Mouse (Mus musculus) kidney, embryonic 15.5 days (tissue): ENCODE measurements at regions not wholly inside any gene's neighbourhood (a gene's known extent, or its start where the extent isn't known, plus 50 kb on each side); places are given as distances from the start of the nearest gene placed in this dataset.

Experiments used
- ATAC-seq: fragments of 200-750 bp; cut with Nextera tagmentation; replicated peaks from 2 replicates; pipeline ENCODE4 v1.8.0; 2017; ENCODE audit warnings: moderate TSS enrichment; ENCODE audit not compliant: low FRiP score
- H3K27ac ChIP-seq: fragments of 300-500 bp; sonication (generic); 2 replicates; pipeline ENCODE4 v1.5.1; 2015; ENCODE audit warnings: mild to moderate bottlenecking, inconsistent platforms
- H3K27me3 ChIP-seq: fragments of 300-500 bp; sonication (generic); 2 replicates; pipeline ENCODE4 v1.6.1; 2015; ENCODE audit warnings: inconsistent platforms
- H3K36me3 ChIP-seq: fragments of 300-500 bp; sonication (generic); 2 replicates; pipeline ENCODE4 v1.6.1; 2015; ENCODE audit warnings: inconsistent platforms
- H3K4me1 ChIP-seq: fragments of 300-500 bp; sonication (generic); 2 replicates; pipeline ENCODE4 v1.6.1; 2015; ENCODE audit warnings: inconsistent platforms
- H3K4me2 ChIP-seq: fragments of 300-500 bp; sonication (generic); 2 replicates; pipeline ENCODE4 v1.6.1; 2015; ENCODE audit warnings: moderate library complexity, mild to moderate bottlenecking, inconsistent platforms
- H3K4me3 ChIP-seq: fragments of 300-500 bp; sonication (generic); replicated peaks from 2 replicates; pipeline ENCODE4 v1.5.1; 2015; ENCODE audit warnings: mild to moderate bottlenecking, inconsistent platforms
- H3K9ac ChIP-seq: fragments of 300-500 bp; sonication (generic); 2 replicates; pipeline ENCODE4 v1.6.1; 2015; ENCODE audit warnings: mild to moderate bottlenecking, inconsistent platforms
- H3K9me3 ChIP-seq: fragments of 300-500 bp; sonication (generic); replicated peaks from 2 replicates; pipeline ENCODE4 v1.6.1; 2016; ENCODE audit warnings: inconsistent platforms
- WGBS: fragments of 180-500 bp; shearing (Covaris S2); methylation state at CpG from one replicate; pipeline ENCODE4 v1.1.7; 2015; ENCODE audit warnings: mixed read lengths; 5-methylcytosine and 5-hydroxymethylcytosine counted together

GRCm38 (mm10) chr2:137343736-137344135 is 227.3 kb upstream of the Jag1 start:
- no peaks in the 10 kb centered on the region for H3K27me3 ChIP-seq
- no peak overlapping the region for H3K4me2 ChIP-seq
- no peak overlapping the region for H3K9ac ChIP-seq
- no peaks in the 10 kb centered on the region for H3K36me3 ChIP-seq
- no peak for ATAC-seq
- no peaks in the 10 kb centered on the region for H3K9me3 ChIP-seq
- no peak overlapping the region for H3K4me3 ChIP-seq
- 70% methylated on average over 2 of the region's 2 CpGs for WGBS
- no peak overlapping the region for H3K27ac ChIP-seq
- H3K4me1 ChIP-seq: no peaks in the 10 kb centered on the region

- Histone ChIP-seq H3K9ac (no peak overlapping the region), H3K4me1 (no peaks in the 10 kb centered on the region), H3K27ac (no peak overlapping the region), H3K27me3 (no peaks in the 10 kb centered on the region), H3K4me2 (no peak overlapping the region), H3K36me3 (no peaks in the 10 kb centered on the region), H3K9me3 (no peaks in the 10 kb centered on the region), H3K4me3 (no peak overlapping the region)
- peak; percentile 52; the same call in 1 of the 2 replicates for ATAC-seq
- 86% methylated on average over 8 of the region's 8 CpGs for WGBS
These were observed 213.6 kb upstream of the Jag1 start for GRCm38 (mm10) chr2:137329995-137330394.

- Histone ChIP-seq H3K4me1 (no peaks in the 10 kb centered on the region), H3K9ac (no peak overlapping the region), H3K27me3 (no peaks in the 10 kb centered on the region), H3K4me2 (no peak overlapping the region), H3K9me3 (no peaks in the 10 kb centered on the region), H3K36me3 (no peaks in the 10 kb centered on the region), H3K27ac (no peak overlapping the region), H3K4me3 (no peak overlapping the region)
- WGBS: 80% methylated on average over 5 of the region's 5 CpGs
- ATAC-seq: no peak
These were observed 207.0 kb upstream of the Jag1 start for GRCm38 (mm10) chr2:137323445-137323844.

GRCm38 (mm10) chr2:137310511-137310910 is 194.1 kb upstream of the Jag1 start:
- Histone ChIP-seq H3K9me3 (no peaks in the 10 kb centered on the region), H3K4me1 (0 out of 2 replicates have a peak, but pooled peaks cover 2% of the 10 kb centered on the region), H3K27me3 (no peaks in the 10 kb centered on the region), H3K27ac (no peak overlapping the region), H3K9ac (no peak overlapping the region), H3K36me3 (no peaks in the 10 kb centered on the region), H3K4me2 (no peak overlapping the region), H3K4me3 (no peak overlapping the region)
- no peak for ATAC-seq
- WGBS: 86% methylated on average over 4 of the region's 4 CpGs

- ATAC-seq: no peak
- H3K36me3 ChIP-seq: no peaks in the 10 kb centered on the region
- H3K27me3 ChIP-seq: no peaks in the 10 kb centered on the region
- no peak overlapping the region for H3K9ac ChIP-seq
- WGBS: 52% methylated on average over 9 of the region's 9 CpGs
- H3K4me1 ChIP-seq: 0 out of 2 replicates have a peak, but pooled peaks cover 2% of the 10 kb centered on the region
- no peak overlapping the region for H3K4me3 ChIP-seq
- no peak overlapping the region for H3K27ac ChIP-seq
- no peaks in the 10 kb centered on the region for H3K9me3 ChIP-seq
- H3K4me2 ChIP-seq: no peak overlapping the region
These were observed 191.7 kb upstream of the Jag1 start for GRCm38 (mm10) chr2:137308116-137308515.

- no peaks in the 10 kb centered on the region for H3K27me3 ChIP-seq
- H3K4me1 ChIP-seq: 0 out of 2 replicates have a peak, but pooled peaks cover under 1% of the 10 kb centered on the region
- no peak overlapping the region for H3K4me2 ChIP-seq
- H3K4me3 ChIP-seq: no peak overlapping the region
- ATAC-seq: no peak
- H3K9me3 ChIP-seq: no peaks in the 10 kb centered on the region
- no peaks in the 10 kb centered on the region for H3K36me3 ChIP-seq
- 64% methylated on average over 4 of the region's 4 CpGs for WGBS
- H3K27ac ChIP-seq: no peak overlapping the region
- H3K9ac ChIP-seq: no peak overlapping the region
These were observed 185.2 kb upstream of the Jag1 start for GRCm38 (mm10) chr2:137301474-137302267.

GRCm38 (mm10) chr2:137289231-137289630 is 172.8 kb upstream of the Jag1 start:
- WGBS: 88% methylated on average over 3 of the region's 3 CpGs
- ATAC-seq: no peak
- H3K27ac ChIP-seq: no peak overlapping the region
- H3K27me3 ChIP-seq: no peaks in the 10 kb centered on the region
- H3K4me2 ChIP-seq: no peak overlapping the region
- no peaks in the 10 kb centered on the region for H3K9me3 ChIP-seq
- H3K4me1 ChIP-seq: no peaks in the 10 kb centered on the region
- no peaks in the 10 kb centered on the region for H3K36me3 ChIP-seq
- H3K9ac ChIP-seq: no peak overlapping the region
- H3K4me3 ChIP-seq: no peak overlapping the region

GRCm38 (mm10) chr2:137271575-137272180 is 155.2 kb upstream of the Jag1 start:
- H3K36me3 ChIP-seq: no peaks in the 10 kb centered on the region
- no peak overlapping the region for H3K4me3 ChIP-seq
- 0 out of 2 replicates have a peak, but pooled peaks have one; percentile 56 for ATAC-seq
- H3K27ac ChIP-seq: no peak overlapping the region
- H3K9me3 ChIP-seq: no peaks in the 10 kb centered on the region
- no peaks in the 10 kb centered on the region for H3K4me1 ChIP-seq
- WGBS: 54% methylated on average over 5 of the region's 5 CpGs
- no peaks in the 10 kb centered on the region for H3K27me3 ChIP-seq
- H3K9ac ChIP-seq: no peak overlapping the region
- H3K4me2 ChIP-seq: no peak overlapping the region

- WGBS: 91% methylated on average over 2 of the region's 2 CpGs
- Histone ChIP-seq H3K9ac (no peak overlapping the region), H3K9me3 (no peaks in the 10 kb centered on the region), H3K36me3 (no peaks in the 10 kb centered on the region), H3K27ac (no peak overlapping the region), H3K4me2 (no peak overlapping the region), H3K27me3 (no peaks in the 10 kb centered on the region), H3K4me1 (no peaks in the 10 kb centered on the region), H3K4me3 (no peak overlapping the region)
- 0 out of 2 replicates have a peak, but pooled peaks have one; percentile 56 for ATAC-seq
These were observed 146.5 kb upstream of the Jag1 start for GRCm38 (mm10) chr2:137262911-137263310.

- H3K27me3 ChIP-seq: no peaks in the 10 kb centered on the region
- H3K9me3 ChIP-seq: no peaks in the 10 kb centered on the region
- no peak overlapping the region for H3K27ac ChIP-seq
- H3K9ac ChIP-seq: no peak overlapping the region
- ATAC-seq: no peak
- H3K36me3 ChIP-seq: no peaks in the 10 kb centered on the region
- H3K4me2 ChIP-seq: no peak overlapping the region
- no peak overlapping the region for H3K4me3 ChIP-seq
- 89% methylated on average over 8 of the region's 8 CpGs for WGBS
- H3K4me1 ChIP-seq: no peaks in the 10 kb centered on the region
These were observed 141.5 kb upstream of the Jag1 start for GRCm38 (mm10) chr2:137257847-137258515.

GRCm38 (mm10) chr2:137247931-137248330 is 131.5 kb upstream of the Jag1 start:
- H3K27ac ChIP-seq: no peak overlapping the region
- ATAC-seq: no peak
- no peaks in the 10 kb centered on the region for H3K36me3 ChIP-seq
- H3K4me3 ChIP-seq: no peak overlapping the region
- H3K27me3 ChIP-seq: no peaks in the 10 kb centered on the region
- 52% methylated on average over 7 of the region's 7 CpGs for WGBS
- no peak overlapping the region for H3K9ac ChIP-seq
- H3K4me2 ChIP-seq: no peak overlapping the region
- peaks cover 15% of the 10 kb centered on the region for H3K4me1 ChIP-seq
- H3K9me3 ChIP-seq: no peaks in the 10 kb centered on the region

- no peaks in the 10 kb centered on the region for H3K9me3 ChIP-seq
- peaks cover 17% of the 10 kb centered on the region for H3K4me1 ChIP-seq
- WGBS: 70% methylated on average over 6 of the region's 6 CpGs
- H3K9ac ChIP-seq: no peak overlapping the region
- H3K4me2 ChIP-seq: no peak overlapping the region
- no peak overlapping the region for H3K4me3 ChIP-seq
- H3K27ac ChIP-seq: peak overlapping the region; percentile 16; the same call in 1 of the 2 replicates
- H3K36me3 ChIP-seq: no peaks in the 10 kb centered on the region
- no peaks in the 10 kb centered on the region for H3K27me3 ChIP-seq
- no peak for ATAC-seq
These were observed 127.9 kb upstream of the Jag1 start for GRCm38 (mm10) chr2:137244370-137244769.
